Mouse (Mus musculus): ENCODE data around the gene Ddr2. TPM values are rescaled to one million over a fixed set of nuclear protein-coding genes. Genes with fewer than 3 reads are reported as not detected.

Ddr2 gene
- total RNA-seq (2023) = under 1 TPM in 1 of 2 experiments, not detected in 1; 0.81 TPM

GRCm38 (mm10) chr1:170110516-170111332 lies at the start of gene Ddr2:
Ddr2 (minus strand) TSS chr1:170110762.

GRCm38 (mm10) chr1:169968792-169969515 lies 141.6 kb downstream of the Ddr2 start, which contains the start of gene Hsd17b7:
Hsd17b7 (minus strand) TSS chr1:169969241.

GRCm38 (mm10) chr1:169928454-169928971 lies 182.0 kb downstream of the Ddr2 start, which contains the start of gene Ccdc190:
Ccdc190 (plus strand) TSS chr1:169928648.

Other genes with a start within 250 kb of the Ddr2 start
- gene Ccdc190, start 182.1 kb downstream of the Ddr2 start, total RNA-seq (2023) = not detected
- 1 to 10 TPM; 2.6 to 4.6 TPM for gene Hsd17b7, start 141.5 kb downstream of the Ddr2 start, total RNA-seq (2023)
- gene Uap1, start 64.2 kb upstream of the Ddr2 start, total RNA-seq (2023) = 10 to 100 TPM; 78.4 to 96.3 TPM
- 10 to 100 TPM; 40.8 to 44.0 TPM for gene Uhmk1, start 104.6 kb upstream of the Ddr2 start, total RNA-seq (2023)
- 1 to 10 TPM in 1 of 2 experiments, not detected in 1; 1.3 TPM for gene Sh2d1b2, start 122.0 kb upstream of the Ddr2 start, total RNA-seq (2023)
- gene Sh2d1b1, start 166.6 kb upstream of the Ddr2 start, total RNA-seq (2023) = 10 to 100 TPM; 27.0 to 27.5 TPM
- gene Gm7694, start 195.6 kb upstream of the Ddr2 start, total RNA-seq (2023) = 1 to 10 TPM; 7.0 to 7.5 TPM
- not detected for gene Spata46, start 198.0 kb upstream of the Ddr2 start, total RNA-seq (2023)

Measured in monocyte, adult 59 days (primary cell).